Mouse (Mus musculus): ENCODE measurements around the gene Smg6.
"Not testable (repeated sequence)": the region's sequence is repeated elsewhere in the genome, so short reads cannot be mapped to it uniquely, and the experiment has no call there.

Smg6 gene

GRCm38 (mm10) chr11:75164750-75165149, 239.1 kb downstream of the Smg6 start:
- no peak for DNase-seq (ENCODE audit: extremely low spot score, low read depth, low spot score)

DNA sequence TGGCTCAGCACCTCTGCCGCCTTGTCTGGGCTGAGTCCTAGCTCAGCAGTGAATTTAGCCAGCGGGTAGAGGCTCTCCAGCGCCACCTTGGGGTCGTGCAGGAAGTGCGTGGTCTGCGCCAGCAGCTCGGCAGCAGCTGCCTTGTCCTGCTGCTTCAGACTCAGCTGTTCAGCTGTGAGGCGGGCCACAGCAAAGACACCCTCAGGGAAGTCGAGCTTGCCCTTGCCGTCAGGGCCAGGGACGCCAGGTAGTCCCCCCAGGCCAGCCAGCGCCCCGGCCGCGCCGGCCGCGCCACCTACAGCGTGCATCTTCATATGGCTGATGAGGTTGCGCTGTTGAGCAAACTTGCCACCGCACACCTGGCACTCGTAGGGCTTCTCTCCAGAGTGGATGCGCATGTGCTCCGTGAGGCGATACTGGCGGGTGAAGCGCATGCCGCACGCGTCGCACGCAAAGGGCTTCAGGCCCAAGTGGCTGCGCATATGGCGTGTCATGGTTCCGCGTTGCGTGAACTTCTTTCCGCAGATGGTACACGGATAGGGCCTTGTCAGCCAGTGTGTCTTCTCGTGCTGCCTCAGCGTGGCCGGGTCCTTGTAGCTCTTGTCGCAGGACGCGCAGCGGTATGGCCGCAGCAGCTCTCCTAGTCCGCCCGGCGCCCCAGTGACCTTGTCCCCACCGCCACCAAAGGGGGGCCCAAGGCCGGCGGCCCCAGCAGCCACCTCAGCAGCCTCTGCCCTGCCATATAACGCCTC, 240.0 kb downstream of the Smg6 start:
- no peak for DNase-seq (ENCODE audit: extremely low spot score, low read depth, low spot score)

- DNase-seq (ENCODE audit: extremely low spot score, low read depth, low spot score), result no peak
Observed at GRCm38 (mm10) chr11:75166193-75166842, 240.7 kb downstream of the Smg6 start.

DNA sequence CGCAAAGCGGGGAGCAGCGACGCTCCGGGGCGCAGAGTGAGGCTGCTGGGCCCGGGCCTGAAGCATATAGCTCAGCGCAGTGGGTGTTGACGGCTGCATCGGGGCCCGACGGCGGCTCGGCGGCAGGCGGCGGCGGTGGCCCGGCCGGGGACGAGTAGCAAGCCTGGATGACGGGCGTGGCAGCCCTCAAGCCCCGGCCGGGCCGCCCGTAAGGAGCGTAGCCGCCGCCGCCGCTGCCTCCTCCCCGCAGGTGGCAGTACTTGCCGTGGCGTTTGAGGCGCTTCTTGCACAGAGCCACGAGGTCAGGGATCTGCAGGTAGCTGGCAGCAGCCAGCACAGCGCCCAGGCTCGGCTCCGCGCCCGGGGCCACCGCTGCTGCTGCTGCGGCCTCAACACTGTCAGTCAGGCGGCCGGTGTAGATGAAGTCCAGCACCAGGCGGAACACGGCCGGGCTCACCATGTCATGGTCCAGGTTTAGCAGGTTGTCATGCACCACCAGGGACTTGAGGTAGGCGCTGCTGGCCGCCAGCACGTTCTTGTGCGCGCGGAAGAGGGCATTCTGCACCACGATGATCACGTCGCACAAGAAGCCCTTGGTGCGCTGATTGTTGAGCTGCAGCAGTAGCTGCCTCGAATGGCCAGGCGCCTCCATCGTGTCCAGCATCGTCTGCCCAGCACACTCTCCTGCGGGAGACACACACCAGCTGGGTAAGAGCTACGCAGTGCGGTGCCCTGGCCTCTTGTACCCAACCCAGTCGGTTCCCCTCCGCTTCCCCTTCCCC, 241.4 kb downstream of the Smg6 start:
- DNase-seq (ENCODE audit: extremely low spot score, low read depth, low spot score), result no peak

GRCm38 (mm10) chr11:75167643-75168589, 242.3 kb downstream of the Smg6 start:
- DNase-seq (ENCODE audit: extremely low spot score, low read depth, low spot score), result no peak

DNA sequence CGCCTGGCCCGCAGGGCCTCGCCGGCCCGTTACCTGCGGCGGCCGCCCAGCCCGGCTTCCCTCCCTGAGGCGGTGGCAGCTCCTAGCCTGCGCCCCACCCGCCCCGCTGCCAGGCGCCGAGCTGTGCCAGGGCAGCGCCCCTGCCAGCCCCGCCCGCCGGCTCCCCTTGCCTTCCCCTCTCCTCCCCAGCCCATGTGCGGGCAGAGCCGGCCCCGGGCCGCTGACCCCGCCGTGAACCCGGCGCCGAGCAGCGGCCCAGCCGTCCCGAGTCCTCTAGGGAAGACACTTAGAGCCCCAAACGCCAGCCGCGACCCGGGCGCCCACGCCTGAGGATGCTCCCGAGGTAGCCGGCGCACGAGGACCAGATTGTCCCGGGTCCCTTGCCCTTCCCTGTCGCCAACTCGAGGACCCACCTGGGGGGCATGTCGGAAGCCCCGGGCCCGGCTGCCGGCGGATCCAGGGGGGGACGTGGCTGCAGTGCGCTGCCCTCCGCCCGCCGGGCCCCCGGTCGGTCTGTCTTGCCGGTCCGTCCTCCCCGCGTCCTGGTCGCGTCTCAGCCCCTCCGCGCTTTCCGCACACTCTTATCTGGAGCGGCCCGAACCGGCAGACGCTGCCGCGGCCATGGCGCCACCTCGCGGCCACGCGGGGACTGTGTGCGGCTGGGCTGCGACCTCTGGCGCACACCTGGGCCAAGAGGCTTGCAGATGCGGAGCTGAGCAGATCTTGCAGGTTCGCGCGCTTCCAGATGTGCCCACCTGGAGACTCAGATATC, 243.2 kb downstream of the Smg6 start:
- DNase-seq (ENCODE audit: extremely low spot score, low read depth, low spot score), result no peak

DNA sequence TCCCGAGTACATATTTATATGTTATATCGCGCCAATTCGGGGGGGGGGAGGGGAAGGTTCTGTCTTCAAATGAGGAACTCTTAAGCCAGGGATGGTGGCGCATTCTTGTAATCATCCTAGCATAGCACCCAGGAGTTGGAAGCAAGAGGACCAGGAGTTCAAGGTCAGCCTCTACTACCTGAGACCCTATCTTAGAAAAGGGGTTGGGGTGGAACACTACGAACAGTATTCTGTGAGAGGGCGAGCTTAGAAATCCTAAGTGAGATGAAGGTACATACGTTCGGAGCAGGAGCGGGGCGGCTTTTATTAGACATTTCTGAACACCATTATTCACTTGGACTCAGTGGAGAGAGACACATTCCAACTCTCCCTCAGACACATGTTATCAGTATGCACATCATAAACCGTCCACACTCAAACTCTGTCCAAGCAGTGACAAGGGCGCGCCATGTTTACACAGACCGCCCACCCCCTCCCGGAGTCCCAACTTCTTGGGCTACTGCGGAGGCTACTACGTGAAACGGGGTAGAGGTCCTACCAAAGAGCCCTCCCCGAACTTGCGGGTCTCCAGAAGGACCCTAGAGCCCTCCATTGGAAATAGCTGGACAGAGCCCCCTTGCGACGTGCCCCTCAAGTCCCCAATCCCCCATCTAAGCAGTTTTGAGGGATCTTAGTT, 243.9 kb downstream of the Smg6 start, which contains the start of gene Hic1:
Hic1 (minus strand) TSS at position 115 of the 676 bp plus-strand sequence.
- DNase-seq (ENCODE audit: extremely low spot score, low read depth, low spot score), result no peak

DNA sequence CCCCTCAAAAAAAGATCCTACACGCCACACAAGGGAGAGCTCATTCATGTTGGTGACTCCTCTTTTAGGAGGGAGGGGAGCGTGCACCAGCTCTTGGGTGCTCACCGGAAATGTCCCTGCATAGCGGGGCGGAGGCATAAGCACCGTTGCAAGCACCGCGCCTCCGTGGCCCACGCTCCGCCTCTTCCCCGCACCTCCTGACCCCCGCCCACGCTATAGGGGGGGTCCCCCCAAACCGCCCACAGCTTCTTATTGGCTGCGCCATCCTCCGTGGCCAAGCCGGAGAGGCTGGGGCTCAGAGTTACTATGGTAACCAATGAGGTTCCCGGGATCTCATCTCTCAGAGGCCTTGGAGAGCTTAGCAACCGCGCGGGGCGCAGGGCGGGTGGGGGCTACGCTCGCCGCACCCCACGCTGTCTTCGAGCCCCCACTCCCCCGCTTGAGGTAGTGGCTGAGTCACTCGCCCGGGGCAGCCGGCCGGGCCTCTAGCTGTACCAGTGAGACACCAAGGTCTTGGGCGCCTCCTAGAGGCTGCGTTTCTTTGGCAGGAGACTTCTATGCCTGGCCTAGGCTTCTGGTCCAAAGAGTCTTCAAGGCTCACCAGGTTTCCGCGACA, 244.6 kb downstream of the Smg6 start:
- DNase-seq (ENCODE audit: extremely low spot score, low read depth, low spot score), result peak; percentile 80

- DNase-seq (ENCODE audit: extremely low spot score, low read depth, low spot score), result no peak
Observed at GRCm38 (mm10) chr11:75171186-75171865, 245.7 kb downstream of the Smg6 start.

DNA sequence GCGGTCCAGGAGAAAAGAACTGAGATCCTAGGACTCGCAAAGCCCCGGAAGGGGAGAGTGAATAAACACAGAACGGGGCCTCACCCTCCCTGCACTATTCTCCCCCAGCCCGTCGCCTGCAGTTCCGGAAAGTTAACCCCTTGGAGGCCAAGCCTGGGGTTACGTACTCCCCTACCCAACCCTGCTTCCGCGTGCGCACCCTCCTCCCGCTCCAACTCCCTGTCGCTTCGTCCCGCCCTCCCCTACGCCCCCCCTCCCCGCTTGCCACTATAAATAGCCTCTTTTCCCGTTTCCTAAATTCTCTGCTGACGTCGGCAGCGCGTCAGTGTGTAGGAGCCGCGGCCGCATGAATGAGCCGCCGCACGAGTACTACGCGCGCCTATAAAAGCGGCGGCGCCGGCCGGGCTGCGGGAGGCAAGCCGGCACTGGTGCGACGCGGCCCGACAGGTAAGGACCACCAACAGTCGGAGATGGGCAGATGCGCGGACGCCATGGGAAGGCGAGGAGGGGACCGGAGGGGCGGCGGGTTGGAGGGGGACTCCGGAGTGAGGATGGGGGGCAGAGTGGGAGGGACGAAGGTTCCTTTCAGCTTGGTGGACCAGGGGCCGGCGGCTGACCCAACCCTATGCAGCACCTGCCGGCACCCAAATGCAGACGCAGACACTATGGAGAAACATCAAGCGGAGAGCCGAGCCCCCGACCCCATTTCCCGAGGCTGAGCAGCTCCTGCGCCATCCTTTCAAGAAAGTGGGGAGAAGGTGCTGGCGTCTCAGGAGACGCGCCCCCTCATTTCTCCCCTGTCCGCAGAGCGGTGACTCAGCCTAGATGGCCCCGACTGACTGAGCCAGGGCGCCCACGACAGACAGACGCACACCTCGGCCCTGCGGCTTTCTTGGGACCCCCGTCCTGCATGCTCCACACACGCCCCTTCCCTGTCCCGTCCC, 246.8 kb downstream of the Smg6 start:
- no peak for DNase-seq (ENCODE audit: extremely low spot score, low read depth, low spot score)

- no peak for DNase-seq (ENCODE audit: extremely low spot score, low read depth, low spot score)
Observed at GRCm38 (mm10) chr11:75173095-75173798, 247.6 kb downstream of the Smg6 start.

- no peak for DNase-seq (ENCODE audit: extremely low spot score, low read depth, low spot score)
Observed at GRCm38 (mm10) chr11:75173799-75174165, 248.2 kb downstream of the Smg6 start.

GRCm38 (mm10) chr11:75174574-75174973, 249.0 kb downstream of the Smg6 start:
- DNase-seq (ENCODE audit: extremely low spot score, low read depth, low spot score), result not testable (repeated sequence)

DNA sequence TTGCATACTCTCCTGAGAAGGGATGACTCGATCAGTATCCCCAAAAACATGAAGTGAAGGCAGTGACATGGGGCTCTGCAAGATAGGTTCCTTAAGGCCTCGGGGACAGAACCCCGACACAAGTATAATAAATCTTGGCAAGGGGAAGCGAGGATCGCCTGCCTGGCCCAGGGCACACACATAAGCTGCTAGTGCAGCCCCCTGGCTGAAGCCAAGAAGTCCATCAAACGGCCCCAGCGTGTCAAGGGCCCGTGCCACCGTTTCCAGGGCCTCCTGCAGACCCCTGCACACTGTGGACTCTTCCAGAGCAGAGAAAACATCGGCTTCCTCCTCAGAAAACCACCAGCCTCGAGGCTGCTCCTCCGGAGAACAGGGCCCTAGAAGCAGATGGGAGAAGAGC, 252.4 kb downstream of the Smg6 start:
- DNase-seq (ENCODE audit: extremely low spot score, low read depth, low spot score), result no peak

GRCm38 (mm10) chr11:75178672-75179208, 253.1 kb downstream of the Smg6 start, which contains the start of gene Ovca2:
Gene Ovca2, minus strand, starts transcription at chr11:75178835.
- peak; percentile 68 for DNase-seq (ENCODE audit: extremely low spot score, low read depth, low spot score)

GRCm38 (mm10) chr11:75183917-75184570, 258.4 kb downstream of the Smg6 start:
- no peak for DNase-seq (ENCODE audit: extremely low spot score, low read depth, low spot score)

Data from hindlimb bud, embryonic 11.5 days (tissue).